Mouse (Mus musculus) adrenal gland, adult (tissue): ENCODE measurements around the gene Acad9.
A peak's percentile ranks its signal among the peaks of the same experiment; 100 is the strongest.
"Not testable (repeated sequence)": the region's sequence is repeated elsewhere in the genome, so short reads cannot be mapped to it uniquely, and the experiment has no call there.

Experiments used
- DNase-seq, 2 experiments: peaks; one replicate each; pipeline ENCODE4 v3.0.0; 2022 to 2023; ENCODE audit warnings: low spot score in 1 of 2; ENCODE audit not compliant: inconsistent age in 2 of 2

The Acad9 gene

GRCm38 (mm10) chr3:36085394-36085793 lies 19.6 kb downstream of the Acad9 start:
- no peak for DNase-seq

DNA sequence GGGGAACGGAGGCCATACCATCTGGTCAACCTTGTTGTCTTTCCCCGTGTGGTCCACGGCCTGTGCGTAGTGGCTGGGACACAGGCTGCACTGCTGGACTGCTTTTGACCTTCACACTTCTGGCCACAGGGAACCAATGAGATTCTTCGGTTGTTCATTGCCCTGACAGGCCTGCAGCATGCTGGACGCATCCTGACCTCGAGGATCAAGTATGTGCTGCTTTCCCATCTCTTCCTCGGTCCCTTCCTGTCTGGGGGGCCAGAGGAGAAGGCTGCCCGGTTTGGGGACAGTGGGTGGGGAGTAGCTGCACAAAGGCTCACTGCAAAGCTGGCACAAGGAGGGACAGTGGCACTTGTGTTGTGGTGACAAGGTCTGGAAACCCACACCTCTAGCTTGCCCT lies 21.8 kb downstream of the Acad9 start:
- peak in 1 of 2 experiments; percentile 15 for DNase-seq

- no peak for DNase-seq
These were observed 29.6 kb downstream of the Acad9 start for GRCm38 (mm10) chr3:36095371-36095770.

- no peak for DNase-seq
These were observed 50.3 kb downstream of the Acad9 start for GRCm38 (mm10) chr3:36116076-36116475.

- no peak for DNase-seq
These were observed 54.1 kb downstream of the Acad9 start for GRCm38 (mm10) chr3:36119684-36120548.

DNA sequence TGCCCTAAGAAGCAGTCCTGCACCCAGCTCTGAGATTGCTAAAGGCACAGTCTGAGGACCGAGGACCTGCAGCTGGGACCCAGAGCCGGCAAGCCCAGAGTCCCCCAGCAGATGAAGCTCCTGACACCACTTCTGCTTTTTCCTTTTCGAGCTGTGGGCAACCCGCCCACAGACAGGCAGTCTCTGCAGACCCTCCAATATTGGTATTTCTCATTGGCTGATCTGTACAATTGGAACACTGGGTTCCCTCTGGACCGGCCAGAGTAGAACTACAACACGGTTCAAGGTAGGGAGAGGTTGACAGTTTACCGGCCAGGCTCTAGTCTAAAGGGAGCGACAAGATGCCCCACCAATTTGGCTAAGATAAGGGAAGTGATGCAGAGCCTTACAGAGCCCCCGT lies 60.4 kb downstream of the Acad9 start:
- not testable (repeated sequence) for DNase-seq

DNA sequence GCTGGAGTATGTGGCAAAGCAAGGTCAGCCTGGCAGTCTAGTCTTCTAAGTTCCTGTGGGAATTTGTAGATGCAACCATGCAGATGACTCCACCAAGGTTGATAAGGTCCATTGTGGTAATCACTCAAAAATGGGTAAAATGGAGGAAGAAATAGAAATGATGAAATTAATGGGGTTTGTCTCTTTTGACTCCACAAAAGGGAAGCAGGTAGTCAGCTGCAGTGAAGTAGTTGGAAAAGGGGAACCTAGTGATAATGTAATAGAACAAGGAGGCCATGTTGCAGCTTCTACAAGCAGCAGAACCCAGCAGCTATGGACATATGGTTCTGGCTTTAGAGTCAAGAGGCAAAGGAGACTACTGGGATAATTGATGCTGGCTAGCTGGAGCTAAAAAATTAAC lies 70.4 kb downstream of the Acad9 start:
- DNase-seq = no peak

GRCm38 (mm10) chr3:36137560-36137959 lies 71.8 kb downstream of the Acad9 start:
- peak in 1 of 2 experiments; percentile 77 for DNase-seq

- no peak for DNase-seq
These were observed 72.4 kb downstream of the Acad9 start for GRCm38 (mm10) chr3:36138171-36138660.

DNA sequence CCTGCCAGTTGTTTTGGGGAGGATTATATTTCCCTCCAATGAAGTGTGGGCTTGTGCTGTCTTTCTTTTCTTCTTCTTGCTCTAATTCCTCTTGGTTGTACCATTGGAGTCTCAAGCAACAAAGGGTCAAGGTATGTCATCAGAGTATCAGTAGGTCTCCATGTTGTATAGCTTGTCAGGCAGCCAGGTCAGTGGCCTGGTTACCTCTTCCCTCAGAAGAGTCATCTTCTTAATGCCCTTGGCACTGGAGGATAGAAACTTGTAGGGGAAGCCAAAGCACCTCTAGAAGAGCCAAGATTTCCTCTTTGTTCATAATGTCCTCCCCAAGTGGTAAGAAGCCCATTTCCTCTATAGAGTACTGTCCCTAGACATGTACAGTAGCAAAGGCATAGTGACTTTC lies 73.2 kb downstream of the Acad9 start:
- DNase-seq = no peak
